Mouse (Mus musculus) layer of hippocampus, adult 2 months (tissue): ENCODE measurements around the gene Mecom. TPM values are rescaled to one million over a fixed set of nuclear protein-coding genes. Genes with fewer than 3 reads are reported as not detected.

ENCODE experiments used
- DNase-seq, 2 experiments: peaks; one replicate each; pipeline ENCODE4 v3.0.0; 2022; ENCODE audit warnings: low spot score in 2 of 2
- H3K27ac ChIP-seq: fragments of 200-600 bp; 2 replicates; pipeline ENCODE4 v1.8.1; 2022
- H3K4me3 ChIP-seq: fragments of 200-600 bp; 2 replicates; pipeline ENCODE4 v1.8.1; 2022; ENCODE audit warnings: mild to moderate bottlenecking
- CTCF ChIP-seq: fragments of 200-600 bp; conservative IDR thresholded peaks from 2 replicates; pipeline ENCODE4 v1.8.1; 2022; ENCODE audit warnings: antibody characterized with exemption, mild to moderate bottlenecking, moderate library complexity
- total RNA-seq, 2 experiments: library from RNA; stranded (reverse); gene quantifications; 2 replicates each; pipeline ENCODE4 v1.2.3; 2021

Mecom gene
- total RNA-seq, 2 experiments from 2014 or later: 3.3 to 3.5 TPM

GRCm38 (mm10) chr3:30012150-30012549 lies 535.7 kb downstream of the Mecom start:
- Histone ChIP-seq H3K4me3 (peak overlapping the region; percentile 53), H3K27ac (peak overlapping the region; percentile 64; the same call in 1 of the 2 replicates)
- TF ChIP-seq CTCF: no peak
- no peak for DNase-seq

GRCm38 (mm10) chr3:30011712-30012111 lies 536.1 kb downstream of the Mecom start:
- TF ChIP-seq CTCF: no peak
- H3K27ac ChIP-seq: peak overlapping the region; percentile 64; the same call in 1 of the 2 replicates
- DNase-seq: no peak
- peak overlapping the region; percentile 53; the same call in 1 of the 2 replicates for H3K4me3 ChIP-seq

GRCm38 (mm10) chr3:30010889-30011288 lies 536.9 kb downstream of the Mecom start:
- Histone ChIP-seq H3K4me3 (no peak overlapping the region; the same call in 1 of the 2 replicates), H3K27ac (no peak overlapping the region)
- TF ChIP-seq CTCF: no peak
- no peak for DNase-seq

GRCm38 (mm10) chr3:30009596-30009995 lies 538.2 kb downstream of the Mecom start:
- no peak for TF ChIP-seq CTCF
- Histone ChIP-seq H3K27ac (no peak overlapping the region), H3K4me3 (no peak overlapping the region)
- no peak for DNase-seq

- no peak overlapping the region for H3K27ac ChIP-seq
- TF ChIP-seq CTCF: no peak
- H3K4me3 ChIP-seq: no peak overlapping the region
- DNase-seq: no peak
Measured at GRCm38 (mm10) chr3:30004888-30005405, 542.9 kb downstream of the Mecom start.

- H3K27ac ChIP-seq: no peak overlapping the region
- H3K4me3 ChIP-seq: no peak overlapping the region
- no peak for DNase-seq
- TF ChIP-seq CTCF: no peak
Measured at GRCm38 (mm10) chr3:30000260-30000659, 547.5 kb downstream of the Mecom start.

- no peak overlapping the region for H3K27ac ChIP-seq
- no peak overlapping the region for H3K4me3 ChIP-seq
- no peak for DNase-seq
- peak; percentile 60 for TF ChIP-seq CTCF
Measured at GRCm38 (mm10) chr3:29999035-29999434, 548.8 kb downstream of the Mecom start.

- no peak for DNase-seq
- peak; percentile 38 for TF ChIP-seq CTCF
- Histone ChIP-seq H3K27ac (no peak overlapping the region), H3K4me3 (no peak overlapping the region)
Measured at GRCm38 (mm10) chr3:29997068-29997467, 550.7 kb downstream of the Mecom start.

- H3K4me3 ChIP-seq: no peak overlapping the region
- no peak for TF ChIP-seq CTCF
- H3K27ac ChIP-seq: no peak overlapping the region
- DNase-seq: no peak
Measured at GRCm38 (mm10) chr3:29993346-29993745, 554.5 kb downstream of the Mecom start.

- DNase-seq: no peak
- TF ChIP-seq CTCF: no peak
- no peak overlapping the region for H3K27ac ChIP-seq
- no peak overlapping the region for H3K4me3 ChIP-seq
Measured at GRCm38 (mm10) chr3:29991523-29991922, 556.3 kb downstream of the Mecom start.

GRCm38 (mm10) chr3:29984431-29984830 lies 563.4 kb downstream of the Mecom start:
- TF ChIP-seq CTCF: no peak
- Histone ChIP-seq H3K4me3 (no peak overlapping the region), H3K27ac (no peak overlapping the region)
- no peak for DNase-seq

GRCm38 (mm10) chr3:29981259-29981910 lies 566.4 kb downstream of the Mecom start:
- no peak for TF ChIP-seq CTCF
- no peak overlapping the region for H3K4me3 ChIP-seq
- DNase-seq: no peak
- H3K27ac ChIP-seq: no peak overlapping the region

GRCm38 (mm10) chr3:29980531-29980930 lies 567.3 kb downstream of the Mecom start:
- DNase-seq: no peak

GRCm38 (mm10) chr3:29976580-29976979 lies 571.2 kb downstream of the Mecom start:
- DNase-seq: no peak
- no peak for TF ChIP-seq CTCF
- H3K27ac ChIP-seq: no peak overlapping the region
- H3K4me3 ChIP-seq: no peak overlapping the region

More at GRCm38 (mm10) chr3:29980531-29980930, 567.3 kb downstream of the Mecom start:
- H3K27ac ChIP-seq: no peak overlapping the region
- no peak for TF ChIP-seq CTCF
- no peak overlapping the region for H3K4me3 ChIP-seq
